Mouse (Mus musculus) MEL (cell line): ENCODE data around the gene Mkln1.

Experiments used
- GABPA ChIP-seq: IDR thresholded peaks from 2 replicates; pipeline ENCODE4 v1.6.1; 2012; ENCODE audit warnings: low read depth, mild to moderate bottlenecking, inconsistent platforms, low read length, improper control_type of control experiment, moderate library complexity
- MAX ChIP-seq: IDR thresholded peaks from 2 replicates; pipeline ENCODE4 v1.6.1; 2011; ENCODE audit warnings: low read length, improper control_type of control experiment
- POLR2A ChIP-seq, 2 experiments: IDR thresholded peaks; 2 replicates each; pipeline ENCODE4 v1.6.1; 2011 to 2012; ENCODE audit warnings: low read length in 2 of 2, mild to moderate bottlenecking in 2 of 2, control low read depth in 1 of 2, improper control_type of control experiment in 1 of 2, low read depth in 1 of 2, moderate library complexity in 1 of 2; ENCODE audit not compliant: control insufficient read depth in 1 of 2, insufficient read depth in 1 of 2, poor library complexity in 1 of 2
- TAL1 ChIP-seq: IDR thresholded peaks from 2 replicates; pipeline ENCODE4 v1.6.1; 2012; ENCODE audit warnings: mild to moderate bottlenecking, inconsistent platforms, low read length, moderate library complexity, mixed read lengths

GRCm38 (mm10) chr6:31564182-31564531 lies 165.6 kb downstream of the Mkln1 start:
- TF ChIP-seq GABPA (no peak), TAL1 (peak; percentile 56), MAX (no peak), POLR2A (IDR thresholded peaks at IDR 0.05; ENCODE audit: control insufficient read depth in 1 of 2, insufficient read depth in 1 of 2, low read depth in 1 of 2, low read length in 2 of 2, poor library complexity in 1 of 2) (no peak)
